Mouse (Mus musculus): Measurements from ENCODE around the gene Klc2.
"Not testable (repeated sequence)": the region's sequence is repeated elsewhere in the genome, so short reads cannot be mapped to it uniquely, and the experiment has no call there.

The Klc2 gene

DNA sequence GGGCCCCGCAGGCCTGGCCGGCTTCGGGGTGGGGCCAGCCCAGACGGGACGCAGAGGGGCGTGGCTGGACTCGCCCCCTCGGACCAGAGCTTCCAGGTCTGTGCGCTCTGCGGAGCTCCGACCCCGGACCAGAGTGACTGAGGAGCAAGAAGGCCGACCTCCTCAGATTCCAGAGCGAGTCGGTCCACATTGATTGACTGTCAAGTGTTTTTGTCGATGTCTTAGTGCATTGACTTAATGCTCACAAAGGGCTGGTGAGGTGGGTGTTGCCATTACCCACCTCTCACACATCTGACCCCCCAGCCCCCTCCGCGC lies at the start of gene Klc2:
Klc2 (minus strand) TSS at position 177 of the 315 bp plus-strand sequence.
- DNase-seq = no peak

DNA sequence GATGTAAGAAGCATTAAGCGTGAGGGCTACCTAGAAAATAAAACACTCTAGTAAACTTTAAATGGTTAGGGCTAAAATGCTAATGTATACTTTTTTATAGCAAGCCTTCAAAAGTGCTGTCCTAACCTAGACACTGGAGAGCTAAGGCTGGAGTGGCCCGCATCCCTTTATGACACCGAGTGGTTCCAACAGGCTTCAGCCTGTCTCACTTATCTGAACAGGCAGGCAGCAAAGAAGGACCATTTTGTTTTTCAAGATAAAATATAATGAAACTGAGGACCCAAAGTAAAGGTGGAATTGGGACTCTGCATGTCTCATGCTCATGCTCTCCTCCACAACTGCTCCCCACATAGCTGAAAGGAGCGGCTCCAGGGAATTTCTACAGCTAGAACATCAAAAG lies 49.1 kb upstream of the Klc2 start:
- DNase-seq = no peak

DNA sequence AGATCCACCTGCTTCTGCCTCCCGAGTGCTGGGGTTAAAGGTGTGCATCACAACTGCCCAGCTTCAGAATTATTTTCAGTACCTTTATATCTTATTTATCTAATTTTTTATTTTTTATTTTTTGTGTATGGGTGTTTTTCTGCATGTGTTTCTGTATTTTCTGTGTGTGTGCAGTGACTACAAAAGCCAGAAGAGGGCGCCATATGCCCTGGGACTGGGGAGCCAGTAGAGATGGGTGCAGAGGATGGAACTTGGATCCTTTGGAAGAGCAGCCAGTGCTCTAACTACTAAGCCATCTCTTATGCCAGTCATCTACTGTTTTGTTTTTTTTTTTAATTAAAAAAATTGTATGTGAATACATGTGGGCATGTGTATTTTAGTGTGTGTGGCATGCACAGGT lies 46.0 kb upstream of the Klc2 start:
- peak; percentile 21 to 62 for DNase-seq

GRCm38 (mm10) chr19:5161913-5162312 lies 43.6 kb upstream of the Klc2 start:
- no peak for DNase-seq

- peak in 1 of 2 experiments; percentile 18 for DNase-seq
Measured at GRCm38 (mm10) chr19:5152261-5152660, 33.9 kb upstream of the Klc2 start.

- DNase-seq = no peak
Measured at GRCm38 (mm10) chr19:5151741-5152140, 33.4 kb upstream of the Klc2 start.

DNA sequence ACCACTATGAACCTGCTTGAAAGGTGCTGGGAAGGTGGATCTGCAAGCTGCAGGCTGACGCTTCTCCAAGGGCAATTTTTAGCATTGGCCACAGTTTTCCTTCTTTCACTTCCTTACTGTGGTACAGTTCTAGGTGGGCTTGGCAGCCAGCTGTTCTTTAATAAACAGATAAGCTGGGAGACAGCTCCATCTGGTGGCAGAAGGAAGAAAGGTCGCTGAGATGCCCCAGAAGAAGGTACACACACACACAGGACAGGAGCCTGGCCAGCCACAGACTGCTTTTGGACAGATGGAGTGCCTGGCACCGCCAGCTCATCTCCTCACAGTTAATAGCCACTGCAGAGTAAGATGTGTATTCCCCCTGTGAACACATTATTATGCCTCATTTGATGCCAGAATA lies 33.0 kb upstream of the Klc2 start:
- peak; percentile 91 to 92 for DNase-seq

DNA sequence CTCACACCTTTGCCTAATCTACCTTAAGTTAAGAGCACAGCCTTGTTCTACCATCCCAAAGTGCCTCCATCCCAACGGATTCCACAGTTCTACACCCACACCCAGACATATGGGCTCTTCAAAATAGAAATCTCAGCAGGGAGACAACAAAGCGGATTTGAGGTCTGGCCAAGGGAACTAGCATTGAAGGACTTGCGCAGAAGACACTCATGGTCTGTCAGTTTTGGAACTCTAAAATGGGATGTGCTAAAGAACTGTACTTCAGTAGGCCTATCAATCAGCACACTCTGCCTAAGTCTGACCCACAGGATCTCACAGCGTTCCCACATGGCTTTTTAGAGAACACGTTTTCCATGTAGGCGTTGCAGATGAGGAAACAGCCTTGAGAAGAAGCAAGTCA lies 32.0 kb upstream of the Klc2 start:
- peak in 1 of 2 experiments; percentile 61 for DNase-seq

GRCm38 (mm10) chr19:5149041-5149440 lies 30.7 kb upstream of the Klc2 start:
- not testable (repeated sequence) for DNase-seq

GRCm38 (mm10) chr19:5139640-5140039 lies 21.3 kb upstream of the Klc2 start:
- peak; percentile 89 to 91 for DNase-seq

DNA sequence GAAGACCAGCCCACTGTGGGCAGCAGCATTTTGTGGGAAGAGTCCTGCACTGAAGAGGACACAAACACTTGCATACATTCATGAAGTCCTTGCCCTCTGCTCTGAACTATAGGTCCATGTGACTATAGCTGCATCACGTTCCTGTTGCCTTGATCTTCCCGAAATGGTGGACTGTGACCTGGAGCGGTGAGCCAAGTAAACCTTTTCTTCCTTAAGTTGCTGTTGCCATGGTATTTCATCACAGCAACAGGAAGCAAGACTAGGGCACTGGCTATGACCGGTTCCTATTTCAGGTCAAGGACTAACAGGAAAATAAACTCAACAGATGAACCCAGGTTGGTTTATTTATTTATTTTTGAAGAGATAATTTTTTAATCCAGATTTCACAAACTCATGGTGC lies 12.9 kb upstream of the Klc2 start:
- no peak for DNase-seq

DNA sequence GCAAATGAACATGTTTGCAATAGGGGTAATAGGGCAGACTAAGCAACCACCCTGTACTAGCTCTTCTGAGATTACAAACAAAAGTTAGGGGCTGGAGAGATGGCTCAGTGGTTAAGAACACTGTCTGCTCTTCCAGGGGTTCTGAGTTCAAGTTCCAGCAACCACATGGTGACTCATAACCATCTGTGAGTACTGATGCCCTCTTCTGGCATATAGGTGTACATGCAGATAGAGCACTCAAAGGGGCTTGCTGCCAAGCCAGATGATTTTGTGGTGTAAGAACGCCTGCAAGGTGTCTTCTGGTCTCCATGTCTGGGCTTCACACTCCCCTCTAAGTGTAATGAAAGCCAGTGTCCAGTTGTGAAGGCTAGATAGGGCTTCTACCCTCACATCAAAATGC lies 11.4 kb upstream of the Klc2 start:
- peak in 1 of 2 experiments; percentile 56 for DNase-seq

GRCm38 (mm10) chr19:5124055-5124614 lies 5.8 kb upstream of the Klc2 start:
- peak; percentile 79 to 80 for DNase-seq

GRCm38 (mm10) chr19:5123241-5123640 lies 4.9 kb upstream of the Klc2 start:
- DNase-seq = peak in 1 of 2 experiments; percentile 44

- DNase-seq = no peak
Measured at GRCm38 (mm10) chr19:5122492-5122891, 4.1 kb upstream of the Klc2 start.

GRCm38 (mm10) chr19:5117494-5118383 lies 621 bp downstream of the Klc2 start:
- peak; percentile 94 to 95 for DNase-seq

- peak in 1 of 2 experiments; percentile 69 for DNase-seq
Measured at GRCm38 (mm10) chr19:5113783-5114182, 4.6 kb downstream of the Klc2 start.

DNA sequence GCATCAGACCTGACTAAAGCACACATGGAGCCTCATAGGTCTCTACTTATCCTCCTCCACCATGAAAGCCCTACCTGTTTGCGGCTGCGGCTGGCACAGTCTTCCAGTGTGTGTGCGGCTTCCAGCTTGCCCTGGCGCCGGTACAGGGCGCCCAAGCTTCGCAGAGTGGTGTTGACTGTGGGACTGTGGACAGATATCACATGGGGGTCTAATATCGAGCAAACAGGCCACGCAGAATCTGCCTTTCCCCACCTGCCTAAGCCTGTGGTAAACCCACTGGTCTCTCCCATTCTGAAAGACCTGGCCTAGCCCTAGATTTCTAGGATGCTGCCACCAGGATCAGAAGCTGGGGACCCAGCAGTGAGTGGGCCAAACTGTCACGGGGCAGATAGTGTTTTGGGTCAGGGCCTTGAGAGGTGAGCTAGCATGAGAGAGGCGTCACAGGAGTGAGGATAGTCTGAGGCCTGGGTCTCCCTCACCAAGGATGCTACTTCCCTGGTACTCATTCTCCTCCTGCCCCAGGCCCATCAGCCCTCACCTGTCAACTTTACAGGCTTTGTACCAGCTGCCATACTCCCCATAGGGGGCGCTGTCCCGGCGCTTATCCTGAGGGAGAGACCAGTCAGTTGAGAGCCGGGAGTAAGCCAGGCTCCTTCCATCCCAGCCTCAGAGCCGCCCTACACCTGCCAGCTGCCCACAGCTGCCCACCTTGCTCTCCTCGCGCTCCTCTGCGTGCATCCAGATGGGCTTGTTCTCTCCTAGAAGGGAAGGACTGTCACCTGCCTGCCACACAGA lies 8.5 kb downstream of the Klc2 start:
- DNase-seq = peak in 1 of 2 experiments; percentile 82

- DNase-seq = no peak
Measured at GRCm38 (mm10) chr19:5108702-5109101, 9.7 kb downstream of the Klc2 start.

GRCm38 (mm10) chr19:5108271-5108575 lies 10.1 kb downstream of the Klc2 start:
- no peak for DNase-seq

GRCm38 (mm10) chr19:5107556-5108270 lies 10.6 kb downstream of the Klc2 start:
- DNase-seq = peak in 1 of 2 experiments; percentile 44

DNA sequence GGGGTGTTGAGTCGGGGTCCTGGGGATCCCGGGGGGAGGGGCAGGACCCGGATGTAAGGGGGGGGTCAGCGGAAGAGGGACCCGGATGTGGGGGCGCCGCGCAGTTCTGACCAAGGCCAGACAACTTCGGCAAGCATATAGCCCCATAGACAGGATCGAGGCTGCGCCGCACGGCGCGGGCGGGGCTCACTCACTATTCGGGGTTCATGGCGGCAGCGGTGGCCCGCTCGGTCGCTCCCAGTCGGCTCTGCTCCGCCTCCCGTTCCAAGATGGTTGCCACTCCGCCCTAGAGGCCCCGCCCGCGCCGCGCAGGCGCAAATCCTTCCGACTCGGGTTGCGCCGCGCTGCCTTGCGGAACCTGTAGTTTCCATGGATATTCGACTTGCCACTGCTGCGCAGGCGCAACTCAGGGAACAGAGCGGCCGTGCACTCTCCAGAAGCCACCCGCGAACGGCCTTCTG lies 11.6 kb downstream of the Klc2 start, which contains the start of gene Rab1b:
Rab1b (minus strand) TSS at position 342 of the 461 bp plus-strand sequence.
- DNase-seq = peak; percentile 99

DNA sequence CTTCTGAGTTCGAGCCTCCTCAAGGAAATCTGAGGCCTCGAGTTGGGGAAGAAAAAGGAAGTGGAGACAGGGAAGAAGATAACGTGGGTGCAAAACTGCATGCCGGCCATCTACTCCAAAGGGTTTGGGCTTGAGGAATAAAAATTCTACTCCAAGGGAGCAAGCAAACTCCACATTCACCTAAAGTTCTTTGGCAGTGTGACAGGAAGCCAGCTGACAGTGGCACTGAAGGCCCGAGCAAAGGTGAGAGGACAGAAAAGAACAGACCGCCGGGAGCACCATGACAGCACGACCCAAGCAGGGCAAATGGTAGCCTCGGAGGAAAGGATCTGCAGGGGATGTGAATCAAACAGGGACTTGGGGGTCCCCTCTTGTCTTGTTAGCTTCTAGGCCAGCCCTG lies 12.3 kb downstream of the Klc2 start:
- DNase-seq = peak in 1 of 2 experiments; percentile 58

All from cerebellum, postnatal 14 days (tissue).